Mouse (Mus musculus): ENCODE results near the gene Hist1h2bf. TPM values are rescaled to one million over a fixed set of nuclear protein-coding genes. Genes with fewer than 3 reads are reported as not detected.
"Not testable (repeated sequence)": the region's sequence is repeated elsewhere in the genome, so short reads cannot be mapped to it uniquely, and the experiment has no call there.

The Hist1h2bf gene
- polyA plus RNA-seq, 1 experiment from 2014 or later, result 3.0 TPM

DNA sequence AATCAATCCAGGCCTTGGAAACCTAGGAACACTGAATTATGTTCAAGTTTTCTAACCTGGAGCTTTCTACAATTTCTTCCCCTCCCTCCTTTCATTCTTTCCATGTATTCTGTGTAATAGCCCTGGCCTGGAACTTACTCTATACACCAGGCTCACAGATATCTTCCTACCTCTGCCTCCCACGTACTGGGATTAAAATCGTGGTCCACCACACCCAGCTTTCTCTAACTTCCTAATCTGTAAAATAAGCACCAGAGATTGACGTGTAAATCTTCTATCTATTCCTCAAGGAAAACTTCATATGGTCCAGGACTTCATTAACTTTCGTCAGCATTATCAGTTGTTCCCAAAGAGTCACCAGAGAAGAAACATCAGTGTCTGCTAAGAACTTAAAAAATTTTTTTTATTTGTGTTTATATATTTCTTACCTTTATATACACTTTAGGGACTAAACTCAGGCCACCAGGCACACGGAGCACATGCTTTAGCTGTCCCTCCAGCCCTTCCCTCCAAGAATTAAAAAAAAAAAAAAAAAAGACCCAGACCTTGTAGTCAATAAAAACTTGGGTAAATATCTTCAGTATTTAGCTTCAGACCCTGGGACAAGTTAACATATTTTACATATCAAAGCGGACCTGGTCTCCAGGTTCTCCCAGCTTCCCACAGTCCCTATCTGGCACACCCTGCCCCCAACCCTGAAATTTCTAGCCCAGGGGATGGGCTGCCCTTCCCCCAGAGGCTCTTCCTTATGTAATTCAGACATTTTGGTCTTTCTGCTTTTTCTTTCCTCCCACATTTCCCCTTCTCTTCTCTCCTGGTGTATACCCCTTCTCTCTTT is 8.4 kb upstream of the Hist1h2bf start:
- WGBS, result 12% methylated on average over 6 of the region's 6 CpGs
- H3K9ac ChIP-seq (ENCODE audit: low read length), result peak overlapping the region; percentile 70
- no peaks in the 10 kb centered on the region for H3K9me3 ChIP-seq (replicated peaks; ENCODE audit: control insufficient read depth, low read length)
- ATAC-seq (ENCODE audit: insufficient read depth, low FRiP score), result no peak
- H3K4me1 ChIP-seq (ENCODE audit: control insufficient read depth, insufficient read depth, low read length), result peaks cover 32% of the 10 kb centered on the region
- H3K4me3 ChIP-seq (replicated peaks; ENCODE audit: low read length), result peak overlapping the region; percentile 58
- H3K27ac ChIP-seq (ENCODE audit: low read length), result peak overlapping the region; percentile 86
- no peaks in the 10 kb centered on the region for H3K36me3 ChIP-seq (ENCODE audit: control insufficient read depth, insufficient read depth, low read length)
- H3K27me3 ChIP-seq (ENCODE audit: control insufficient read depth, insufficient read depth, low read length), result no peaks in the 10 kb centered on the region
- peak overlapping the region; percentile 83 for H3K4me2 ChIP-seq (ENCODE audit: low read depth, low read length)

- peak within 1 kb of the TSS; percentile 83 for H3K4me2 ChIP-seq (ENCODE audit: low read depth, low read length)
- peak within 1 kb of the TSS; percentile 58 for H3K4me3 ChIP-seq (replicated peaks; ENCODE audit: low read length)
- H3K4me1 ChIP-seq (ENCODE audit: control insufficient read depth, insufficient read depth, low read length), result peaks cover 36% of the 10 kb centered on the region
- WGBS, result under 1% methylated on average over 43 of the region's 43 CpGs
- peak; percentile 90 for ATAC-seq (ENCODE audit: insufficient read depth, low FRiP score)
- no peaks in the 10 kb centered on the region for H3K9me3 ChIP-seq (replicated peaks; ENCODE audit: control insufficient read depth, low read length)
- no peaks in the 10 kb centered on the region for H3K27me3 ChIP-seq (ENCODE audit: control insufficient read depth, insufficient read depth, low read length)
- peak within 1 kb of the TSS; percentile 70 for H3K9ac ChIP-seq (ENCODE audit: low read length)
- H3K36me3 ChIP-seq (ENCODE audit: control insufficient read depth, insufficient read depth, low read length), result no peaks in the 10 kb centered on the region
- H3K27ac ChIP-seq (ENCODE audit: low read length), result peak within 1 kb of the TSS; percentile 86
Measured at GRCm38 (mm10) chr13:23581408-23582218, 7.6 kb upstream of the Hist1h2bf start, which contains the start of gene Hist1h4d. TSS of gene Hist1h4d (plus strand) at chr13:23581598.

- no peak overlapping the region for H3K4me2 ChIP-seq (ENCODE audit: low read depth, low read length)
- H3K27me3 ChIP-seq (ENCODE audit: control insufficient read depth, insufficient read depth, low read length), result no peaks in the 10 kb centered on the region
- no peak overlapping the region for H3K9ac ChIP-seq (ENCODE audit: low read length)
- H3K36me3 ChIP-seq (ENCODE audit: control insufficient read depth, insufficient read depth, low read length), result no peaks in the 10 kb centered on the region
- no peaks in the 10 kb centered on the region for H3K9me3 ChIP-seq (replicated peaks; ENCODE audit: control insufficient read depth, low read length)
- no peak overlapping the region for H3K4me3 ChIP-seq (replicated peaks; ENCODE audit: low read length)
- no peak for ATAC-seq (ENCODE audit: insufficient read depth, low FRiP score)
- H3K4me1 ChIP-seq (ENCODE audit: control insufficient read depth, insufficient read depth, low read length), result peaks cover 33% of the 10 kb centered on the region
- 96% methylated on average over 1 of the region's 1 CpGs for WGBS
- H3K27ac ChIP-seq (ENCODE audit: low read length), result no peak overlapping the region
Measured at GRCm38 (mm10) chr13:23577835-23578234, 3.8 kb upstream of the Hist1h2bf start.

GRCm38 (mm10) chr13:23576906-23577639 is 3.1 kb upstream of the Hist1h2bf start:
- WGBS, result 24% methylated on average over 6 of the region's 6 CpGs
- no peaks in the 10 kb centered on the region for H3K36me3 ChIP-seq (ENCODE audit: control insufficient read depth, insufficient read depth, low read length)
- peak overlapping the region; percentile 64 for H3K9ac ChIP-seq (ENCODE audit: low read length)

GRCm38 (mm10) chr13:23576351-23576881 is 2.4 kb upstream of the Hist1h2bf start:
- Histone ChIP-seq H3K36me3 (ENCODE audit: control insufficient read depth, insufficient read depth, low read length) (no peaks in the 10 kb centered on the region), H3K4me1 (ENCODE audit: control insufficient read depth, insufficient read depth, low read length) (peaks cover 32% of the 10 kb centered on the region), H3K27me3 (ENCODE audit: control insufficient read depth, insufficient read depth, low read length) (no peaks in the 10 kb centered on the region), H3K9me3 (replicated peaks; ENCODE audit: control insufficient read depth, low read length) (no peaks in the 10 kb centered on the region), H3K4me3 (replicated peaks; ENCODE audit: low read length) (peak overlapping the region; percentile 52), H3K9ac (ENCODE audit: low read length) (peak overlapping the region; percentile 64), H3K4me2 (ENCODE audit: low read depth, low read length) (peak overlapping the region; percentile 78), H3K27ac (ENCODE audit: low read length) (peak overlapping the region; percentile 90)
- ATAC-seq (ENCODE audit: insufficient read depth, low FRiP score), result no peak
- WGBS, result 8% methylated on average over 7 of the region's 7 CpGs

More at GRCm38 (mm10) chr13:23576906-23577639, 3.1 kb upstream of the Hist1h2bf start:
- no peaks in the 10 kb centered on the region for H3K27me3 ChIP-seq (ENCODE audit: control insufficient read depth, insufficient read depth, low read length)
- H3K4me3 ChIP-seq (replicated peaks; ENCODE audit: low read length), result peak overlapping the region; percentile 52
- peak overlapping the region; percentile 90 for H3K27ac ChIP-seq (ENCODE audit: low read length)
- peaks cover 32% of the 10 kb centered on the region for H3K4me1 ChIP-seq (ENCODE audit: control insufficient read depth, insufficient read depth, low read length)
- peak overlapping the region; percentile 78 for H3K4me2 ChIP-seq (ENCODE audit: low read depth, low read length)
- ATAC-seq (ENCODE audit: insufficient read depth, low FRiP score), result no peak
- H3K9me3 ChIP-seq (replicated peaks; ENCODE audit: control insufficient read depth, low read length), result no peaks in the 10 kb centered on the region

- WGBS, result 0% methylated on average over 8 of the region's 40 CpGs
- Histone ChIP-seq H3K9ac (ENCODE audit: low read length) (peak overlapping the region; percentile 64), H3K4me1 (ENCODE audit: control insufficient read depth, insufficient read depth, low read length) (peaks cover 30% of the 10 kb centered on the region), H3K4me2 (ENCODE audit: low read depth, low read length) (peak overlapping the region; percentile 78), H3K4me3 (replicated peaks; ENCODE audit: low read length) (peak overlapping the region; percentile 52), H3K27ac (ENCODE audit: low read length) (peak overlapping the region; percentile 90)
- not testable (repeated sequence) for H3K9me3 ChIP-seq (replicated peaks; ENCODE audit: control insufficient read depth, low read length); H3K27me3 ChIP-seq (ENCODE audit: control insufficient read depth, insufficient read depth, low read length); ATAC-seq (ENCODE audit: insufficient read depth, low FRiP score); H3K36me3 ChIP-seq (ENCODE audit: control insufficient read depth, insufficient read depth, low read length)
Measured at GRCm38 (mm10) chr13:23575864-23576313, 1.9 kb upstream of the Hist1h2bf start.

DNA sequence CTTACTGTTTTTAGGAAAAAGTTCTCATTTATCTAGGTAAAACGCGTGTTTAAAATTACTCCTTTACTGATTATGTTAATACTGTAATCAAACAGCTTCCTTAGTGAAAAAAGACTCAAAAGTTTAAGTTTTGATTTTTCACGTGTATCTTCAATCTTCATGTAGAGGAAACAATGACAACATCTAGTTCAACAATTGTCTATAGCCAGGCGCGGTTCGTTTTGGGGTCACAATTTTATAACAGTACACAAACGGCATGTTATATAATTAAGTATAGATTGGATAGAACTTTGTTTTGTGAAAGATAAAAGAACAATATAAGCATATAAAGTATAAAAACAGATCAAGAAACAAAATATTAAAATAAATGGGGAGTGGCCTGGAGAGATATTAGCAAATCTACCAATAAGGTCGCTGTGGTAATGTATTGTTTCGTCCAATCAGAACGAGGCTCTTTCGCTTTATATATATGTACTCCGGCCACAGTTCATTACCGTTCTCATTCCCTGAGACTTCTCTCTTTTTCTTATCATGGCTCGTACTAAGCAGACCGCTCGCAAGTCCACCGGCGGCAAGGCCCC is 1.4 kb upstream of the Hist1h2bf start, which contains the start of gene Hist1h3d:
TSS of gene Hist1h3d (plus strand) at position 493 of the 581 bp plus-strand sequence.
- no peaks in the 10 kb centered on the region for H3K9me3 ChIP-seq (replicated peaks; ENCODE audit: control insufficient read depth, low read length)
- peak within 1 kb of the TSS; percentile 90 for H3K27ac ChIP-seq (ENCODE audit: low read length)
- peak within 1 kb of the TSS; percentile 64 for H3K9ac ChIP-seq (ENCODE audit: low read length)
- no peaks in the 10 kb centered on the region for H3K36me3 ChIP-seq (ENCODE audit: control insufficient read depth, insufficient read depth, low read length)
- no peaks in the 10 kb centered on the region for H3K27me3 ChIP-seq (ENCODE audit: control insufficient read depth, insufficient read depth, low read length)
- H3K4me1 ChIP-seq (ENCODE audit: control insufficient read depth, insufficient read depth, low read length), result peaks cover 28% of the 10 kb centered on the region
- WGBS, result under 1% methylated on average over 18 of the region's 18 CpGs
- peak within 1 kb of the TSS; percentile 78 for H3K4me2 ChIP-seq (ENCODE audit: low read depth, low read length)
- H3K4me3 ChIP-seq (replicated peaks; ENCODE audit: low read length), result peak within 1 kb of the TSS; percentile 52
- peak; percentile 63 for ATAC-seq (ENCODE audit: insufficient read depth, low FRiP score)

- under 1% methylated on average over 6 of the region's 39 CpGs for WGBS
Measured at GRCm38 (mm10) chr13:23574546-23575170, 662 bp upstream of the Hist1h2bf start.

More at GRCm38 (mm10) chr13:23574546-23575170, 662 bp upstream of the Hist1h2bf start:
- Histone ChIP-seq H3K4me1 (ENCODE audit: control insufficient read depth, insufficient read depth, low read length) (peaks cover 33% of the 10 kb centered on the region), H3K4me2 (ENCODE audit: low read depth, low read length) (peak overlapping the region; percentile 78), H3K27ac (ENCODE audit: low read length) (peak overlapping the region; percentile 80), H3K4me3 (replicated peaks; ENCODE audit: low read length) (peak overlapping the region; percentile 40), H3K9ac (ENCODE audit: low read length) (0 out of 2 replicates have a peak overlapping the region, but pooled peaks have one; percentile 57)
- ATAC-seq (ENCODE audit: insufficient read depth, low FRiP score); H3K9me3 ChIP-seq (replicated peaks; ENCODE audit: control insufficient read depth, low read length); H3K27me3 ChIP-seq (ENCODE audit: control insufficient read depth, insufficient read depth, low read length); H3K36me3 ChIP-seq (ENCODE audit: control insufficient read depth, insufficient read depth, low read length): not testable (repeated sequence)
